Mouse (Mus musculus) central nervous system, embryonic 18 days (tissue): ENCODE measurements around the gene Mageb3. TPM values are rescaled to one million over a fixed set of nuclear protein-coding genes. Genes with fewer than 3 reads are reported as not detected.

Source experiments
- polyA plus RNA-seq: library from polyadenylated mRNA; depleted of rRNA; stranded (reverse); fragments of >200 nt; gene quantifications from 2 replicates; pipeline ENCODE4 v1.2.3, GENCODE M21; 2012; rRNA removed

Mageb3 gene
- 0.66 and 0.69 TPM in 2 replicates for polyA plus RNA-seq

DNA sequence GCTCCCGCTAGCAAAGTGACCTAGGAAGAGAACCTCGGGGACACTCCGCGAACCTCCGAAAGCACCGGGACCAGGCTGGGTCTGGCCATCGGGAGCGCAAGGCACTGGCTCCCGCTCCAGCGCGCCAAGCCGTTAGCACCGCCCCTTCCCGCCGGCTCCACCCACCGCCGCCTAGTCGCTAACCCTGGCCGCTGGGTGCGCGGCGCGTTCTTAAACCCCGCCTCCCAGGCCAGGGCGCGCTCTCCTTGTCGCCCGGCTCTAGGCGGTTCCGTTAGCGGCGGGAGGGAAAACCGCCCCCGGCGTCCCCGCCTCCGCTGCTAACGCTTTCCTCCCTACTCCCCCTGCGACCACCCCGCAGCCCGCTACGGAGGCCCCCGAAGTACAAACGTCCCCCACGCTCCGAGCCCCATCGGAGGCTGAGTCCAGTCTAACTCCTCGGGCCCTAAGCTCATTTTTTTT, at the start of gene Mageb3, which contains the start of gene Ctdspl2:
TSS of gene Mageb3 (minus strand) at position 328 of the 459 bp plus-strand sequence.
TSS of gene Ctdspl2 (plus strand) at position 237 of the 459 bp plus-strand sequence.

Other genes starting within 250 kb of the Mageb3 start
- 52.7 and 60.4 TPM in 2 replicates for gene Frmd5, start 149.0 kb downstream of the Mageb3 start, polyA plus RNA-seq
- 38.3 and 40.4 TPM in 2 replicates for gene Casc4, start 89.1 kb downstream of the Mageb3 start, polyA plus RNA-seq
- gene Ctdspl2, start 91 bp downstream of the Mageb3 start, polyA plus RNA-seq = 20.9 and 21.5 TPM in 2 replicates
- 18.5 and 19.8 TPM in 2 replicates for gene Eif3j1, start 72.5 kb upstream of the Mageb3 start, polyA plus RNA-seq
- gene Spg11, start 162.3 kb upstream of the Mageb3 start, polyA plus RNA-seq = 10.6 and 11.6 TPM in 2 replicates
- 51.2 and 63.2 TPM in 2 replicates for gene B2m, start 191.6 kb upstream of the Mageb3 start, polyA plus RNA-seq
- 0.04 and 0.12 TPM in 2 replicates for gene Trim69, start 204.6 kb upstream of the Mageb3 start, polyA plus RNA-seq
- 0.04 TPM in 1 of 2 replicates, not detected in the other for gene Patl2, start 230.1 kb upstream of the Mageb3 start, polyA plus RNA-seq
- gene Terb2, start 230.2 kb upstream of the Mageb3 start, polyA plus RNA-seq = not detected in 2 replicates